Mouse (Mus musculus): ENCODE results near the gene Cstl1.

Cstl1 gene

GRCm38 (mm10) chr2:148750058-148750457 lies at the start of gene Cstl1:
Gene Cstl1 (plus strand): TSS chr2:148750358.
- TF ChIP-seq GATA4 (IDR thresholded peaks at IDR 0.05; ENCODE audit: insufficient replicate concordance, low read length), result no peak

- TF ChIP-seq GATA4 (IDR thresholded peaks at IDR 0.05; ENCODE audit: insufficient replicate concordance, low read length), result no peak
These were observed 43.6 kb upstream of the Cstl1 start for GRCm38 (mm10) chr2:148706409-148707201.

GRCm38 (mm10) chr2:148707202-148707530 lies 43.0 kb upstream of the Cstl1 start:
- TF ChIP-seq GATA4 (IDR thresholded peaks at IDR 0.05; ENCODE audit: insufficient replicate concordance, low read length), result no peak

DNA sequence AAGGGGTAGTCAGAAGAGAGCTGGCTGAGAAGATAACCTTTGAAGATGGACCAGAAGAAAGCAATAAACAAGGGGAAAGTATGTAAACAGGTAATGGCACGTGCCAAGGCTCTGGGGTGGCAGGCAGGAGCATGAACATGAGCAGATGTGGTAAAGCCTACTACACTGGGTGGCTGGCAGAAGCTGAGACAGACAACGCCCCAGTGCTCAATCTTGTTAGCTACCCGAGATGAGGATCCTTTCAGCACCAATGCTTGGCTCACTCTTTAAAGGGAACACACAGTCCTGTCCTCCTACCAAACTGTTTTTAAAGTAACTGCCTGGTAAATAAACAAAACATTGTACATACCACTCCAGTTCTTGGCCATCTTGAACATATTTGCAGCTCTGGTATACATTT lies 37.8 kb upstream of the Cstl1 start:
- TF ChIP-seq GATA4 (IDR thresholded peaks at IDR 0.05; ENCODE audit: insufficient replicate concordance, low read length), result no peak

GRCm38 (mm10) chr2:148717072-148717471 lies 33.1 kb upstream of the Cstl1 start:
- TF ChIP-seq GATA4 (IDR thresholded peaks at IDR 0.05; ENCODE audit: insufficient replicate concordance, low read length), result no peak

DNA sequence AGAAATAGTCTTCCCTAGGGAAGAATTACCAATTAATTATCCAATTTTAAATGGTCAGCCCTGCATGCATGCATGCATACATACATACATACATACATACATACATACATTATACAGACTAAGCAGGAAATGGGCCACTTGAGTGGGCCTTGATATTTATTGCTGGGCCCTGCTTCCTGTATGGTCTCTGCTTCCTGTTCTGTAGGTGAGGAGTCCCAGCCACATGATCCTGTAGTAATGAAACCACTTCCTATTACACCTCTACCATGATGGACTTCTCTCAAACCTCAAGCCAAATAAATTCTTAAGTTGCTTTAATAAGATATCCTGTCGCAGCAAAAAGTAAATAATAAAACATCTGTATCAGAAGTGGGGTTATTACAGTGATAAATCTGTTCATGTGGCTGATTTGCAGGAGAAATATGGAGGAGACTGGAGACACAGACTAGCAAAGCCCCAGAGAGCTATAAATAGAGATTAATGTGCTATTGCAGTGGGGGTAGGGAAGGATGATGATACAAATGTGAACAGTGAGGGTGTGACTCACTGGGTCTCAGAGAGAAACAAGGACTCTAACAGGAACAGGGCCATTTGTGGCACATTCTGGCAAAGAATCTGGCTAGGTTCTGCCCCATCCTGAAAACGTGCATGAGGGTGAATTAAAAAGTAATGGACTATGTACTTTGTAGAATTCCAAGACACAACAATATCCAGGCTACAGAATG lies 30.7 kb upstream of the Cstl1 start:
- TF ChIP-seq GATA4 (IDR thresholded peaks at IDR 0.05; ENCODE audit: insufficient replicate concordance, low read length), result no peak

- no peak for TF ChIP-seq GATA4 (IDR thresholded peaks at IDR 0.05; ENCODE audit: insufficient replicate concordance, low read length)
These were observed 18.4 kb upstream of the Cstl1 start for GRCm38 (mm10) chr2:148731614-148732326.

GRCm38 (mm10) chr2:148732327-148733000 lies 17.7 kb upstream of the Cstl1 start, which contains the start of gene Napb:
Gene Napb (minus strand): TSS chr2:148732467.
- TF ChIP-seq GATA4 (IDR thresholded peaks at IDR 0.05; ENCODE audit: insufficient replicate concordance, low read length), result no peak

DNA sequence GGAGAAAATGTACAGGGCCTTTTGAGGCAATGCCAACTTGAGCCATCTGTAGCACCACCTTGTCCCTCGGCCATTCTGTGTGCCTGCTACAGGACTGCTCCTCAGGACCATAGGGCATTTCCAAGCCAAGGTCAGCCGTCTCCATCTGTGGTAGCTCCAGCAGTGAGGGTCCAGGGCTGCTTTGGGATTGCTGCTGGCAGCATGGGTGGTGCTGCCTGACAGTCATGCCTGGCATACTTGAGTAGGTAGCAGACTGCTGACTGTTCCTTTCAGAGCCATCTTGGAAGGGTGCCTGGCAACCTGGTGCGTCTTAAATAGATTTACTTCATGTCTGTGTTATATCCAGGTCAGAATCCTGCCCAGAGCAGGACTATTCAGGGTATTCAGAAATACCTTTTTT lies 7.2 kb upstream of the Cstl1 start:
- no peak for TF ChIP-seq GATA4 (IDR thresholded peaks at IDR 0.05; ENCODE audit: insufficient replicate concordance, low read length)

GRCm38 (mm10) chr2:148743846-148744407 lies 6.2 kb upstream of the Cstl1 start:
- TF ChIP-seq GATA4 (IDR thresholded peaks at IDR 0.05; ENCODE audit: insufficient replicate concordance, low read length), result no peak

DNA sequence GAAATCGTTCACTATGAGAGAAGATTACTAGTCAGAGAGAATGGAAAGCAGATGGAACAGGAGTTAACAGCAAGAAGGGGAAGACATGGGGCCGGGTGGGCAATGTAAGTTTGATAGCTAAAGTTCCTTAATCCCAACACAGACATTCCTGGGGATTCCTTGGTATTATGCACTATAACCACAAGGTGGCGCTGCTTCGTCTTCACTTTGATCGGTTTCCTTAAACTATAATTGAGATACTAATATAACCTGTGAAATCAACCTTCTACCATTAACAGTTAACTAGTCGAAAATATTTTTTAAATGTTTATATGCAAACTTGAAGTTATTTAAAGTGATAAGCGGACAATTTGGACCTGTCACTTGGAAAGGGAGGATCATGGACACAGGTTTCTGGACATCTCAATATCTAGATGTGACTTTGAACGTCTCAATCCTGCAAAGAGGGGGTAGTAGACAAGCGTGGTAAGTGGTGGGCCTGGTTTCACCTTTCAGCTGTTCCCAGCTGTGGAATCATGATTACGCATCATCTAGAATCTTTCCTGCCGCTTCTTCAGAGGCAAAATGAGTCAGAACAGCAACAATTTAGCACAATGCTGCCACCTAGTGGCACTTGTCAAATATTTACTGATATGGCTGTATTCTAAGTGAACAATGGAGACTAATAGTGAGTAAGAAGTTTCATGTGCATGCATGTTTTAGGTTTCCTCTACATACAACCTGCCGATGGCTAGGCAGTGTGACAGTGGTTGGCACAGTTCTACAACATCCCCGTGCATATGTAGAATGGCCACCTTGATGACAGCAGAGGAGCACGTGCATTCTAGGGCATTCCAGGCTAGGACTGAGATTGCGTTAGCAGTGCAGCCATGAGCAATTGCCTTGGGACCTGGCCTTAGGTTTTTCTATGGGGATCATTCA lies 2.0 kb downstream of the Cstl1 start:
- no peak for TF ChIP-seq GATA4 (IDR thresholded peaks at IDR 0.05; ENCODE audit: insufficient replicate concordance, low read length)

GRCm38 (mm10) chr2:148754310-148754846 lies 4.2 kb downstream of the Cstl1 start:
- no peak for TF ChIP-seq GATA4 (IDR thresholded peaks at IDR 0.05; ENCODE audit: insufficient replicate concordance, low read length)

DNA sequence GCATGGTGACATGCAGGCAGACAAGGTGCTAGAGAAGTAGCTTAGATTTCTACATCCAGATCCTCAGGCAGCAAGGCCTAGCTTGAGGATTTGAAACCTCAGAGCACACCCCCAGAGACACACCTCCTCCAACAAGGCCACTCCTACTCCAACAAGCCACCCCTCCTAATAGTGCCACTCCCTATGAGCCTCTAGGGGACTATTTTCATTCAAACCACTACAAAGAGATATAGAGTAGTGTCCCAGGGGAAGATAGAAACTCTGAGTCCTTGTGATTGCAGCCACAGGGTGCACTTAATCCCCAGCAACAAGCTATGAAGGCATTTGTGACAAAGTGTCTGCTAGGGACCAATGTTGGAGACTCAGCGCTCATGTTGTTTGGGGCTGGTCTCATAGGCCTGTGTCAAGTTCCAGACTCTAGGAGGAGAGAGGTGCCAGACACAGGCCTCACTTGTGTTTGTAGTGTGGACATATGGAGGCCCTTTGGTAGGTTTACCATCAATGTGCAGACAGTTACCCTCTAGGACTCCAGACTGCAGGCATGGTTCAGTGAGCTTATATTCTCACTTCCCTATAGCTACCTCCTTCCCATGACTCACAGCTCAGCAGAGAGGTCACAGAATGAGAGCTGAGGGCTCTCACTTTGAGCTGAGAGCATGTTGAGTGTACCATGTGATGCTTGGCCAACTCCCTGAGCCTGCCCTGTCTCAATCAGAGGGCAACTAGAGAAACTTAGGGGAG lies 13.7 kb downstream of the Cstl1 start:
- no peak for TF ChIP-seq GATA4 (IDR thresholded peaks at IDR 0.05; ENCODE audit: insufficient replicate concordance, low read length)

Data from liver, adult (tissue).